Mouse (Mus musculus) hindbrain, embryonic 11.5 days (tissue): ENCODE measurements at regions not wholly inside any gene's neighbourhood (a gene's known extent, or its start where the extent isn't known, plus 50 kb on each side); places are given as distances from the start of the nearest gene placed in this dataset.
A peak's percentile ranks its signal among the peaks of the same experiment; 100 is the strongest.

Experiments used
- ATAC-seq: fragments of 200-750 bp; cut with Nextera tagmentation; 2 replicates; pipeline ENCODE4 v1.8.0; 2017; ENCODE audit warnings: mild to moderate bottlenecking, moderate TSS enrichment, moderate library complexity; ENCODE audit not compliant: low FRiP score
- DNase-seq: peaks from one replicate; pipeline ENCODE4 v3.0.0-alpha.2; 2015; ENCODE audit warnings: low spot score
- H3K27ac ChIP-seq: fragments of 300-500 bp; sonication (generic); 2 replicates; pipeline ENCODE4 v1.5.1; 2014; ENCODE audit warnings: mild to moderate bottlenecking, low read depth, low read length
- H3K27me3 ChIP-seq: fragments of 300-500 bp; sonication (generic); 2 replicates; pipeline ENCODE4 v1.6.1; 2014; ENCODE audit warnings: mild to moderate bottlenecking, low read length, moderate library complexity, mixed read lengths; ENCODE audit not compliant: control insufficient read depth, insufficient read depth
- H3K36me3 ChIP-seq: fragments of 300-500 bp; sonication (generic); 2 replicates; pipeline ENCODE4 v1.6.1; 2014; ENCODE audit warnings: mild to moderate bottlenecking, low read length, moderate library complexity, mixed read lengths; ENCODE audit not compliant: control insufficient read depth, insufficient read depth
- H3K4me1 ChIP-seq: fragments of 300-500 bp; sonication (generic); replicated peaks from 2 replicates; pipeline ENCODE4 v1.6.1; 2014; ENCODE audit warnings: low read length, mixed read lengths; ENCODE audit not compliant: control insufficient read depth, insufficient read depth
- H3K4me2 ChIP-seq: fragments of 300-500 bp; sonication (generic); replicated peaks from 2 replicates; pipeline ENCODE4 v1.6.1; 2014; ENCODE audit warnings: mild to moderate bottlenecking, low read depth, low read length
- H3K4me3 ChIP-seq: fragments of 300-500 bp; sonication (generic); 2 replicates; pipeline ENCODE4 v1.5.1; 2014; ENCODE audit warnings: low read depth, low read length
- H3K9ac ChIP-seq: fragments of 300-500 bp; sonication (generic); 2 replicates; pipeline ENCODE4 v1.6.1; 2014; ENCODE audit warnings: low read depth, low read length
- H3K9me3 ChIP-seq: fragments of 300-500 bp; sonication (generic); 2 replicates; pipeline ENCODE4 v1.6.1; 2016; ENCODE audit warnings: low read length; ENCODE audit not compliant: control insufficient read depth
- WGBS: fragments of 180-500 bp; shearing (Covaris S2); extraction: QIAGEN DNeasy Blood & Tissue Kit; methylation state at CpG from one replicate; pipeline ENCODE4 v1.1.7; 2014; 5-methylcytosine and 5-hydroxymethylcytosine counted together

GRCm38 (mm10) chr19:15057801-15058200, 459.9 kb upstream of the Tle4 start:
- WGBS: 82% methylated on average over 3 of the region's 3 CpGs
- ATAC-seq: no peak

GRCm38 (mm10) chr19:15053582-15054141, 455.8 kb upstream of the Tle4 start:
- no peak overlapping the region for H3K4me3 ChIP-seq
- H3K9me3 ChIP-seq: no peaks in the 10 kb centered on the region
- no peak overlapping the region for H3K4me2 ChIP-seq
- DNase-seq: no peak
- H3K9ac ChIP-seq: no peak overlapping the region
- H3K27me3 ChIP-seq: no peaks in the 10 kb centered on the region
- H3K27ac ChIP-seq: no peak overlapping the region
- H3K36me3 ChIP-seq: no peaks in the 10 kb centered on the region
- ATAC-seq: no peak
- WGBS: 85% methylated on average over 3 of the region's 3 CpGs
- no peaks in the 10 kb centered on the region for H3K4me1 ChIP-seq

More at GRCm38 (mm10) chr19:15057801-15058200, 459.9 kb upstream of the Tle4 start:
- Histone ChIP-seq H3K27ac (no peak overlapping the region), H3K4me2 (no peak overlapping the region), H3K9ac (no peak overlapping the region), H3K4me1 (no peaks in the 10 kb centered on the region), H3K9me3 (no peaks in the 10 kb centered on the region), H3K36me3 (no peaks in the 10 kb centered on the region), H3K4me3 (no peak overlapping the region), H3K27me3 (no peaks in the 10 kb centered on the region)
- DNase-seq: no peak

GRCm38 (mm10) chr19:15052642-15053239, 454.9 kb upstream of the Tle4 start:
- Histone ChIP-seq H3K9me3 (no peaks in the 10 kb centered on the region), H3K27me3 (no peaks in the 10 kb centered on the region), H3K9ac (no peak overlapping the region), H3K36me3 (no peaks in the 10 kb centered on the region), H3K4me3 (no peak overlapping the region), H3K4me1 (no peaks in the 10 kb centered on the region), H3K27ac (no peak overlapping the region), H3K4me2 (no peak overlapping the region)
- DNase-seq (no peak), ATAC-seq (no peak)
- WGBS: 89% methylated on average over 10 of the region's 10 CpGs

- Histone ChIP-seq H3K4me2 (no peak overlapping the region), H3K27me3 (no peaks in the 10 kb centered on the region), H3K4me3 (no peak overlapping the region), H3K27ac (no peak overlapping the region), H3K9me3 (no peaks in the 10 kb centered on the region), H3K4me1 (no peaks in the 10 kb centered on the region), H3K36me3 (no peaks in the 10 kb centered on the region), H3K9ac (no peak overlapping the region)
- WGBS: 75% methylated on average over 2 of the region's 2 CpGs
- DNase-seq: no peak
- no peak for ATAC-seq
Observed at GRCm38 (mm10) chr19:15047896-15048295, 450.0 kb upstream of the Tle4 start.

- WGBS: 85% methylated on average over 4 of the region's 4 CpGs
- Histone ChIP-seq H3K27me3 (no peaks in the 10 kb centered on the region), H3K36me3 (no peaks in the 10 kb centered on the region), H3K4me3 (no peak overlapping the region), H3K9me3 (no peaks in the 10 kb centered on the region), H3K4me2 (no peak overlapping the region), H3K27ac (no peak overlapping the region), H3K9ac (no peak overlapping the region), H3K4me1 (no peaks in the 10 kb centered on the region)
- no peak for DNase-seq
- no peak for ATAC-seq
Observed at GRCm38 (mm10) chr19:15047306-15047868, 449.5 kb upstream of the Tle4 start.

GRCm38 (mm10) chr19:15035554-15035953, 437.7 kb upstream of the Tle4 start:
- Histone ChIP-seq H3K4me1 (no peaks in the 10 kb centered on the region), H3K27ac (no peak overlapping the region), H3K4me3 (no peak overlapping the region), H3K9ac (no peak overlapping the region), H3K4me2 (no peak overlapping the region), H3K9me3 (no peaks in the 10 kb centered on the region), H3K27me3 (no peaks in the 10 kb centered on the region; the same call in 1 of the 2 replicates), H3K36me3 (no peaks in the 10 kb centered on the region)
- ATAC-seq (0 out of 2 replicates have a peak, but pooled peaks have one; percentile 60), DNase-seq (peak; percentile 82)
- WGBS: 26% methylated on average over 3 of the region's 3 CpGs

- no peaks in the 10 kb centered on the region for H3K4me1 ChIP-seq
- H3K9me3 ChIP-seq: no peaks in the 10 kb centered on the region
- H3K27me3 ChIP-seq: no peaks in the 10 kb centered on the region; the same call in 1 of the 2 replicates
- WGBS: 60% methylated on average over 8 of the region's 8 CpGs
- no peaks in the 10 kb centered on the region for H3K36me3 ChIP-seq
- DNase-seq: no peak
- ATAC-seq: no peak
- H3K9ac ChIP-seq: no peak overlapping the region
- H3K27ac ChIP-seq: no peak overlapping the region
- H3K4me2 ChIP-seq: no peak overlapping the region
- no peak overlapping the region for H3K4me3 ChIP-seq
Observed at GRCm38 (mm10) chr19:15033921-15034320, 436.1 kb upstream of the Tle4 start.

- no peak overlapping the region for H3K4me2 ChIP-seq
- WGBS: 64% methylated on average over 5 of the region's 5 CpGs
- DNase-seq: no peak
- no peaks in the 10 kb centered on the region for H3K4me1 ChIP-seq
- H3K36me3 ChIP-seq: no peaks in the 10 kb centered on the region
- H3K27ac ChIP-seq: no peak overlapping the region
- no peak overlapping the region for H3K4me3 ChIP-seq
- ATAC-seq: no peak
- H3K9ac ChIP-seq: no peak overlapping the region
- H3K9me3 ChIP-seq: no peaks in the 10 kb centered on the region
- H3K27me3 ChIP-seq: no peaks in the 10 kb centered on the region; the same call in 1 of the 2 replicates
Observed at GRCm38 (mm10) chr19:15033396-15033795, 435.5 kb upstream of the Tle4 start.
